Mouse (Mus musculus): ENCODE measurements around the gene Olfr971. TPM values are rescaled to one million over a fixed set of nuclear protein-coding genes. Genes with fewer than 3 reads are reported as not detected.
"Not testable (repeated sequence)": the region's sequence is repeated elsewhere in the genome, so short reads cannot be mapped to it uniquely, and the experiment has no call there.

The Olfr971 gene
- polyA plus RNA-seq (2014; fragmentation: Nextera tagmentation; extraction: Ambion mirVana) = not detected in 2 replicates

- not testable (repeated sequence) for H3K27me3 ChIP-seq (ENCODE audit: control insufficient read depth, insufficient read depth, low read length); ATAC-seq (replicated peaks; ENCODE audit: insufficient number of reproducible peaks, low FRiP score, low TSS enrichment, low read depth); DNase-seq (ENCODE audit: low spot score); H3K4me1 ChIP-seq (ENCODE audit: control insufficient read depth, insufficient read depth, low read length); H3K9ac ChIP-seq (replicated peaks; ENCODE audit: low read length); H3K27ac ChIP-seq (replicated peaks; ENCODE audit: low read depth, low read length); H3K36me3 ChIP-seq (replicated peaks; ENCODE audit: control insufficient read depth, insufficient read depth, low read depth, low read length); H3K9me3 ChIP-seq (replicated peaks; ENCODE audit: control insufficient read depth, low read length); H3K4me2 ChIP-seq (ENCODE audit: low read depth, low read length); H3K4me3 ChIP-seq (ENCODE audit: low read depth, low read length)
- WGBS = 77% methylated on average over 1 of the region's 2 CpGs
Observed at GRCm38 (mm10) chr9:39836576-39836975, at the start of gene Olfr971. Gene Olfr971 (plus strand): TSS chr9:39836876.

GRCm38 (mm10) chr9:39790558-39790957 is 46.1 kb upstream of the Olfr971 start, which contains the start of gene Olfr969:
Gene Olfr969 (plus strand): TSS chr9:39790945.
- H3K9me3 ChIP-seq (replicated peaks; ENCODE audit: control insufficient read depth, low read length) = no peaks in the 10 kb centered on the region
- no peak within 1 kb of the TSS for H3K27ac ChIP-seq (replicated peaks; ENCODE audit: low read depth, low read length)
- no peak within 1 kb of the TSS for H3K9ac ChIP-seq (replicated peaks; ENCODE audit: low read length)
- DNase-seq (ENCODE audit: low spot score) = no peak
- no peaks in the 10 kb centered on the region for H3K27me3 ChIP-seq (ENCODE audit: control insufficient read depth, insufficient read depth, low read length)
- ATAC-seq (replicated peaks; ENCODE audit: insufficient number of reproducible peaks, low FRiP score, low TSS enrichment, low read depth) = no peak
- no peak within 1 kb of the TSS for H3K4me2 ChIP-seq (ENCODE audit: low read depth, low read length)
- no peaks in the 10 kb centered on the region for H3K4me1 ChIP-seq (ENCODE audit: control insufficient read depth, insufficient read depth, low read length)
- 67% methylated on average over 2 of the region's 2 CpGs for WGBS
- no peak within 1 kb of the TSS for H3K4me3 ChIP-seq (ENCODE audit: low read depth, low read length)
- no peaks in the 10 kb centered on the region for H3K36me3 ChIP-seq (replicated peaks; ENCODE audit: control insufficient read depth, insufficient read depth, low read depth, low read length)

- no peak for ATAC-seq (replicated peaks; ENCODE audit: insufficient number of reproducible peaks, low FRiP score, low TSS enrichment, low read depth)
- DNase-seq (ENCODE audit: low spot score) = no peak
- Histone ChIP-seq H3K4me1 (ENCODE audit: control insufficient read depth, insufficient read depth, low read length) (no peaks in the 10 kb centered on the region), H3K27me3 (ENCODE audit: control insufficient read depth, insufficient read depth, low read length) (no peaks in the 10 kb centered on the region), H3K36me3 (replicated peaks; ENCODE audit: control insufficient read depth, insufficient read depth, low read depth, low read length) (no peaks in the 10 kb centered on the region), H3K9ac (replicated peaks; ENCODE audit: low read length) (no peak within 1 kb of the TSS), H3K4me2 (ENCODE audit: low read depth, low read length) (no peak within 1 kb of the TSS), H3K4me3 (ENCODE audit: low read depth, low read length) (no peak within 1 kb of the TSS), H3K9me3 (replicated peaks; ENCODE audit: control insufficient read depth, low read length) (no peaks in the 10 kb centered on the region), H3K27ac (replicated peaks; ENCODE audit: low read depth, low read length) (no peak within 1 kb of the TSS)
- 76% methylated on average over 4 of the region's 4 CpGs for WGBS
Observed at GRCm38 (mm10) chr9:39808560-39808959, 28.1 kb upstream of the Olfr971 start, which contains the start of gene Olfr970. Gene Olfr970 (plus strand): TSS chr9:39808860.

- Histone ChIP-seq H3K4me2 (ENCODE audit: low read depth, low read length) (no peak within 1 kb of the TSS), H3K4me1 (ENCODE audit: control insufficient read depth, insufficient read depth, low read length) (no peaks in the 10 kb centered on the region), H3K27me3 (ENCODE audit: control insufficient read depth, insufficient read depth, low read length) (no peaks in the 10 kb centered on the region), H3K36me3 (replicated peaks; ENCODE audit: control insufficient read depth, insufficient read depth, low read depth, low read length) (no peaks in the 10 kb centered on the region), H3K9ac (replicated peaks; ENCODE audit: low read length) (no peak within 1 kb of the TSS), H3K4me3 (ENCODE audit: low read depth, low read length) (no peak within 1 kb of the TSS), H3K9me3 (replicated peaks; ENCODE audit: control insufficient read depth, low read length) (no peaks in the 10 kb centered on the region), H3K27ac (replicated peaks; ENCODE audit: low read depth, low read length) (no peak within 1 kb of the TSS)
- 74% methylated on average over 2 of the region's 2 CpGs for WGBS
- ATAC-seq (replicated peaks; ENCODE audit: insufficient number of reproducible peaks, low FRiP score, low TSS enrichment, low read depth) = no peak
- no peak for DNase-seq (ENCODE audit: low spot score)
Observed at GRCm38 (mm10) chr9:39866122-39866521, 29.4 kb downstream of the Olfr971 start, which contains the start of gene Olfr972. Gene Olfr972 (plus strand): TSS chr9:39866422.

GRCm38 (mm10) chr9:39871986-39872385 is 35.3 kb downstream of the Olfr971 start:
- DNase-seq (ENCODE audit: low spot score); H3K9me3 ChIP-seq (replicated peaks; ENCODE audit: control insufficient read depth, low read length); H3K4me1 ChIP-seq (ENCODE audit: control insufficient read depth, insufficient read depth, low read length); H3K27ac ChIP-seq (replicated peaks; ENCODE audit: low read depth, low read length); H3K27me3 ChIP-seq (ENCODE audit: control insufficient read depth, insufficient read depth, low read length); H3K36me3 ChIP-seq (replicated peaks; ENCODE audit: control insufficient read depth, insufficient read depth, low read depth, low read length); H3K4me2 ChIP-seq (ENCODE audit: low read depth, low read length); H3K4me3 ChIP-seq (ENCODE audit: low read depth, low read length); ATAC-seq (replicated peaks; ENCODE audit: insufficient number of reproducible peaks, low FRiP score, low TSS enrichment, low read depth); H3K9ac ChIP-seq (replicated peaks; ENCODE audit: low read length): not testable (repeated sequence)
- 71% methylated on average over 1 of the region's 1 CpGs for WGBS

- WGBS = no CpG with 5 or more reads among the region's 4 CpGs
- DNase-seq (ENCODE audit: low spot score); H3K27ac ChIP-seq (replicated peaks; ENCODE audit: low read depth, low read length); H3K36me3 ChIP-seq (replicated peaks; ENCODE audit: control insufficient read depth, insufficient read depth, low read depth, low read length); H3K4me1 ChIP-seq (ENCODE audit: control insufficient read depth, insufficient read depth, low read length); H3K4me2 ChIP-seq (ENCODE audit: low read depth, low read length); H3K27me3 ChIP-seq (ENCODE audit: control insufficient read depth, insufficient read depth, low read length); H3K9me3 ChIP-seq (replicated peaks; ENCODE audit: control insufficient read depth, low read length); H3K9ac ChIP-seq (replicated peaks; ENCODE audit: low read length); H3K4me3 ChIP-seq (ENCODE audit: low read depth, low read length); ATAC-seq (replicated peaks; ENCODE audit: insufficient number of reproducible peaks, low FRiP score, low TSS enrichment, low read depth): not testable (repeated sequence)
Observed at GRCm38 (mm10) chr9:39877541-39878396, 41.1 kb downstream of the Olfr971 start.

Other genes with a start within 250 kb of the Olfr971 start
- 34.3 and 35.0 TPM in 2 replicates for gene AW551984, start 232.5 kb upstream of the Olfr971 start, polyA plus RNA-seq (2014; fragmentation: Nextera tagmentation; extraction: Ambion mirVana)
- gene Olfr148, start 226.2 kb upstream of the Olfr971 start, polyA plus RNA-seq (2014; fragmentation: Nextera tagmentation; extraction: Ambion mirVana) = not detected in 2 replicates
- not detected in 2 replicates for gene Olfr960, start 215.5 kb upstream of the Olfr971 start, polyA plus RNA-seq (2014; fragmentation: Nextera tagmentation; extraction: Ambion mirVana)
- not detected in 2 replicates for gene Olfr961, start 191.8 kb upstream of the Olfr971 start, polyA plus RNA-seq (2014; fragmentation: Nextera tagmentation; extraction: Ambion mirVana)
- gene Olfr963, start 169.7 kb upstream of the Olfr971 start, polyA plus RNA-seq (2014; fragmentation: Nextera tagmentation; extraction: Ambion mirVana) = not detected in 2 replicates
- gene Olfr149, start 129.8 kb upstream of the Olfr971 start, polyA plus RNA-seq (2014; fragmentation: Nextera tagmentation; extraction: Ambion mirVana) = not detected in 2 replicates
- gene Olfr965, start 125.5 kb upstream of the Olfr971 start, polyA plus RNA-seq (2014; fragmentation: Nextera tagmentation; extraction: Ambion mirVana) = not detected in 2 replicates
- not detected in 2 replicates for gene Olfr150, start 105.9 kb upstream of the Olfr971 start, polyA plus RNA-seq (2014; fragmentation: Nextera tagmentation; extraction: Ambion mirVana)
- gene Olfr967, start 90.6 kb upstream of the Olfr971 start, polyA plus RNA-seq (2014; fragmentation: Nextera tagmentation; extraction: Ambion mirVana) = not detected in 2 replicates
- not detected in 2 replicates for gene Olfr968, start 53.6 kb upstream of the Olfr971 start, polyA plus RNA-seq (2014; fragmentation: Nextera tagmentation; extraction: Ambion mirVana)
- gene Olfr969, start 45.9 kb upstream of the Olfr971 start, polyA plus RNA-seq (2014; fragmentation: Nextera tagmentation; extraction: Ambion mirVana) = not detected in 2 replicates
- gene Olfr970, start 28.0 kb upstream of the Olfr971 start, polyA plus RNA-seq (2014; fragmentation: Nextera tagmentation; extraction: Ambion mirVana) = not detected in 2 replicates
- gene Olfr972, start 29.5 kb downstream of the Olfr971 start, polyA plus RNA-seq (2014; fragmentation: Nextera tagmentation; extraction: Ambion mirVana) = not detected in 2 replicates
- gene Olfr229, start 70.5 kb downstream of the Olfr971 start, polyA plus RNA-seq (2014; fragmentation: Nextera tagmentation; extraction: Ambion mirVana) = not detected in 2 replicates
- not detected in 2 replicates for gene Olfr974, start 100.6 kb downstream of the Olfr971 start, polyA plus RNA-seq (2014; fragmentation: Nextera tagmentation; extraction: Ambion mirVana)
- not detected in 2 replicates for gene Olfr975, start 115.2 kb downstream of the Olfr971 start, polyA plus RNA-seq (2014; fragmentation: Nextera tagmentation; extraction: Ambion mirVana)
- gene Olfr976, start 124.3 kb downstream of the Olfr971 start, polyA plus RNA-seq (2014; fragmentation: Nextera tagmentation; extraction: Ambion mirVana) = not detected in 2 replicates
- not detected in 2 replicates for gene Olfr978, start 155.2 kb downstream of the Olfr971 start, polyA plus RNA-seq (2014; fragmentation: Nextera tagmentation; extraction: Ambion mirVana)
- not detected in 2 replicates for gene Olfr979, start 166.6 kb downstream of the Olfr971 start, polyA plus RNA-seq (2014; fragmentation: Nextera tagmentation; extraction: Ambion mirVana)
- not detected in 2 replicates for gene Olfr980, start 172.7 kb downstream of the Olfr971 start, polyA plus RNA-seq (2014; fragmentation: Nextera tagmentation; extraction: Ambion mirVana)
- not detected in 2 replicates for gene Olfr981, start 184.6 kb downstream of the Olfr971 start, polyA plus RNA-seq (2014; fragmentation: Nextera tagmentation; extraction: Ambion mirVana)
- gene Olfr982, start 237.0 kb downstream of the Olfr971 start, polyA plus RNA-seq (2014; fragmentation: Nextera tagmentation; extraction: Ambion mirVana) = not detected in 2 replicates

All from embryonic facial prominence, embryonic 11.5 days (tissue).